Mouse (Mus musculus): Measurements from ENCODE around the gene Thap4.

The Thap4 gene

GRCm38 (mm10) chr1:93742910-93743309 lies 11.8 kb downstream of the Thap4 start:
- DNase-seq (ENCODE audit: low spot score), result no peak

- DNase-seq (ENCODE audit: low spot score), result no peak
Observed at GRCm38 (mm10) chr1:93741987-93742386, 12.7 kb downstream of the Thap4 start.

DNA sequence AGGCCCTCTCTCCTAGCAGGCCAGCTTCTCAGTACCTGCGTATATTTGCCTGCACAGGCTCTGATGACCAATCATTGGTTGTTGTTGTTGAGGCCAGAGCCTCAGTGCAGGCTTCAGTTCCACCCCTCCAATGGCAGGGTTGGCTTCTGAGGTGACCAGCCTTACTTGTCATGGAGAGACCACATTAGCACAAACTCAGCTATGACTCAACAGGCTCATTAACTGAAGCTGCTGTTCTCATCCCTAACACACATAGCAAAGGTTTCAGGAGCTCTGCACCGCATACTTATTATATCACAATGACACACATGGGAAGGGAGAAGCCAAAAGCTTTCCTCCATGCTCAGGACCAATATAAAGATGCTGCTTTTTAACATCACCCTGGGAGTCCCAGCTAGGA lies 14.0 kb downstream of the Thap4 start:
- DNase-seq (ENCODE audit: low spot score), result no peak

DNA sequence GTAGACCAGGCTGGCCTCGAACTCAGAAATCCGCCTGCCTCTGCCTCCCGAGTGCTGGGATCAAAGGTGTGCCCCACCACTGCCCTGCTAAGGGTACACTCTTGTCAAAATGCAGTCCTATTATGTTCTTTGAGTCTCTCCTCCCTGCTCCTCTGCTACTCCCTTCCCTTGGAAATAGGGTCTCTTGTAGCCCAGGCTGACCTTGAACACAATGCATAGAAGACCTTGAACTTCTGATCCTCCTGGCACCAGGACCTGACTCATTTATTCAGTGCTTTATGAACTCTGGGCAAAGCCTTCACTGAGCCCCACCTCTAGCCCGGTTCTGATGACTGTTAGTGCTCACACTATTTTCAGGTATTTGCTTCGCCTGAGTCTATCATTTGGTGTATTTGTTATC lies 17.0 kb downstream of the Thap4 start:
- no peak for DNase-seq (ENCODE audit: low spot score)

GRCm38 (mm10) chr1:93735859-93736258 lies 18.8 kb downstream of the Thap4 start:
- DNase-seq (ENCODE audit: low spot score), result no peak

- no peak for DNase-seq (ENCODE audit: low spot score)
Observed at GRCm38 (mm10) chr1:93731880-93732281, 22.8 kb downstream of the Thap4 start.

- no peak for DNase-seq (ENCODE audit: low spot score)
Observed at GRCm38 (mm10) chr1:93731103-93731502, 23.6 kb downstream of the Thap4 start.

- DNase-seq (ENCODE audit: low spot score), result peak; percentile 67
Observed at GRCm38 (mm10) chr1:93726974-93727373, 27.7 kb downstream of the Thap4 start.

DNA sequence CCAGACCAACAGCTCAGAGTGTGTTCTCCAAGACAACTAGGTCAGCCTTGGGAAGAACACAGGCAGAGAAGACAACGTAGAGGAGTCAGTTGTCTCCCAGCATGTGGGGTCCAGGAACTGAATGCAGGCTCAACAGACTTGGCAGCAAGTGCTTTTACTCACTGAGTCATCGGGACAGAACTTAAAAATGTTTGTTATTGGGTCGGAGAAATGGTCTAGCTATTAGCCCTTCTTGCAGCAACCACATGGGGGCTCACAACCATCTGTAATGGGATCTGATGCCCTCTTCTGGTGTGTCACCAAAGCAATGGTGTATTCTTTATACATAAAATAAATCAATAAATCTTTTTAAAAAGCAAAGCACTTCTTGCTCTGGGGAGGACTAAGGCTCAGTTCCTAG lies 28.5 kb downstream of the Thap4 start:
- no peak for DNase-seq (ENCODE audit: low spot score)

DNA sequence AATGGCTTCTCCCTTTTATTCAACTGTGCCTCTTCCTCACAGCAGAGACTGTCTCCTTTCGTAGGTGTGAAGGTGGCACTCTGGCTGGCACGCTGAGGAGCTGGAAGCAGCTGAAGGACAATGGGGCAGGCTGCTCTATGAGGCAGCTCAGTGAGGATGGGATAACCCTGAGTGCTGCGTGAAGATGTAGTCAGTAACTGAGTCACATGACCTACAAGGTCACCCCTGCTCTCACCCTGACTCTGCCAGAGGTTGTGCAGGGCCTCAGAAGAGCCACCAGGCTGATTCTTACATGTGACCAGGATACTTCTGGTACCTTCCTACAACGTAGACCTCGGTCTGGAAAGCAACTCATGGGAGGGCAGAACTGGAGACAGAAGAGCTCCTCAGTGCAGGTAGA lies 29.0 kb downstream of the Thap4 start:
- no peak for DNase-seq (ENCODE audit: low spot score)

DNA sequence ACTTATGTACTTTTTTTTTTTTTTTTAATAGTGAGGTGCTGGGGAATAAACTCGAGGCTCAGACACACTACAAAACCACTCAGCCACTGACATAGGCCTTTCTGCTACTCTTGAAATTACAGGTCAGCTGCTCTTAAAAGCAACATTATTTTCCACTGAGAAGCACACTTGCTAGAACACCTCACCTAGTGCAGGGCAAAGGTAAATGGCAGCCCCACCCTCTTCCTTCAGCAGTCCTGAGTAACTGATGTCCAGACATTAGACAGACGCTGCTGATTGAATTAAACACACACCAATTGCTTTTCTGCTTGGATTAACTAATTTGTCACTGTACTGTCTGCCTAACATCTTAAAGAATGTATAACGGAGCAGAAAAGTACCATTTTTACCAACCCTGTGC lies 30.0 kb downstream of the Thap4 start:
- no peak for DNase-seq (ENCODE audit: low spot score)

DNA sequence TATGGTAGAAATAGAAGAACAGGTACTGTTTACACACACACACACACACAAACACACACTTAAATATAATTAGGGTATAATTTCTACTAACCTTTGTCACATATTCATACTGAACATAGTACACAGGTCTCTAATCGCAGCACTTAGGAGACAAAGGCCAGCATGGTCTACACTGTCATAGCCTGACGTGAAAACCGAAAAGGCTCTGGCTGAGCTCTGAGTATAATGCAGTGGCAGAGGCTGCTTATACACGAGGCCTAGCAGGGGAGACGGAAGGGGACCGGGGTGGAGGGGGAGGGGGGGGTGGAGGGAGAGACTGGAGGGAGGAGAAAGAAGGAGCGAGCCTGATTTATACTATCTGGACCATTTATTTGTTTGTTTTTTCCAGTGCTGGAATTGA lies 33.1 kb downstream of the Thap4 start:
- no peak for DNase-seq (ENCODE audit: low spot score)

DNA sequence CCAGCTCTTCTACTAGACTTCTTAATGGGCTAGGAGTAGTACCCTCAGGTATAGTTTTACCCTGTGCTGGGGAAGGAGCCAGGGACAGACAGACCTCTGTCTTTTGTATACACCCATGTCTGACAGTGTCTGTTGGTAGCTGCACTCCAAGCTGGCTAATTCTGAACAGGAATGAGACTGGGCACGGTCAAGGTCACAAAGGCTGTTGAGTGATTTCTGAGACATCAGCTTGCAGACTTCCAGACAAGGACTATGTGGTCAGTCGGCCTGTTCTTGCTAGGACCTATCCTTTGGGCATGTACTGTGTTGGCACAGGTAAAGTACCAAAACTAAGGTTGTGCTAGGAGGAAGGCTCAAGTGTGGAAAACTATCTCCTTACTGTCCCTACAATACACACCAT lies 38.5 kb downstream of the Thap4 start:
- DNase-seq (ENCODE audit: low spot score), result no peak

DNA sequence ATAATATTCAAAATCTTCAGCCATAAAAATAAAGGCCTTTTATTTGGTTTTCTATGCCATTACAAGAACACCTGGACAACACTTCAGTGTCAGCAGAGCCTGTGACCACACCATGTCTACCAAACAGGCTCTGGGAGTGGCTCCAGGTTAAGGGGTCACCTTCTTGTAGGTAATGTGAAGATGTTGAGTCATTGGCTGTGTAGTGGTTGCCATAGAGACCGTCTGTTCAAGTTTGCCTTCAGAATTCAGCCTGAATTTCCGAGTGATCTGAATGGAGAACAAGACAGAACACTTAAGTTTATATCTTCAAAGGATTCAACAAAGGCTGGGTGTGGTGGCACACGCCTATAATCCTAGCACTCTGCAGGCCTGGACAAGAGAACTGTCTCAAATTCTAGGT lies 49.3 kb downstream of the Thap4 start:
- no peak for DNase-seq (ENCODE audit: low spot score)

DNA sequence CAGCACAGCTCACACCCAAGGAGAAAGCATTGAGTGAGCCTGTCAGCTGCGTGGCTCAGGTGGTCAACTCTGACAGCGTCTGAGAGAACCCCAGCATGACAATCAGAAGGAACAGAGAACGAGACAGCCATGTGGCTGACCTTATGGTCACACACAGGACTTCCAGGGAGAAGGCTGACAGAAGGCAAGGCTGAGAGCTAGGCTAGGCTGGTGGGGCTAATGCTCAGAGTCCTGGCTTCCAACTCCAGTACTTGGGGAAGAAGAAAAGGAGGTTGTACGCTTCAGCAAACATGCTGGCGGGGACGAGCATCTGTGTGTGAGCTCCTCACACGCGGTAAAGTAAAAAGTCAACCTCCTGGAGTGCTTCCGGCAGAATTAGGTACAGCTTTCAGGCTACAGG lies 50.3 kb downstream of the Thap4 start:
- no peak for DNase-seq (ENCODE audit: low spot score)

DNA sequence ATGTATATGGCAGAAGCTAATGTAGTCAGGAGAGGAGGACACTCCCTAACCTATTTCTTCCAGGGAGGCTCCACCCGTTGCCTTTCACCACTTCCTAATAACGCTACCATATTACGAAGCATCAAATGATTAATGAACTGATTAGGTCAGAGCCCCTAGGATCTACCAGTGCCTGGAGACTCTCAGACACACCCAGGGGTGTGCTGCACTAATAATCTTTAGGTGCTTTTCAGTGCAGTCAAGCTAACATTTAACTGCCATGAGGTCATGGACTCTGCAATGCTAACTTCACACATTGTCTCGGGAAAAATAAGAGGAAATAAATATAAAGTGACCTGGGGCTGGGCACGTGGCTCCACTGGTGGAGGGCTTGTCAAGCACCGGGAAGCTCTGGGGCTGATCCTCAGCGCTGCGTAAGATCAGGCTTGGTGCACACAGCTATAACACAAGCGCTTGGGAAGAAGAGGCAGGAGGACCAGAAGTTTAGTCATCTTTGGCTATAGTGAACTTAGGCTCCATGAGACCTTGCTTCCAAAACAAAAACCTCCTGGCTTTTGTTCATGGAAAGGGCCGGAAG lies 51.1 kb downstream of the Thap4 start:
- DNase-seq (ENCODE audit: low spot score), result no peak

GRCm38 (mm10) chr1:93702106-93702505 lies 52.6 kb downstream of the Thap4 start:
- no peak for DNase-seq (ENCODE audit: low spot score)

DNA sequence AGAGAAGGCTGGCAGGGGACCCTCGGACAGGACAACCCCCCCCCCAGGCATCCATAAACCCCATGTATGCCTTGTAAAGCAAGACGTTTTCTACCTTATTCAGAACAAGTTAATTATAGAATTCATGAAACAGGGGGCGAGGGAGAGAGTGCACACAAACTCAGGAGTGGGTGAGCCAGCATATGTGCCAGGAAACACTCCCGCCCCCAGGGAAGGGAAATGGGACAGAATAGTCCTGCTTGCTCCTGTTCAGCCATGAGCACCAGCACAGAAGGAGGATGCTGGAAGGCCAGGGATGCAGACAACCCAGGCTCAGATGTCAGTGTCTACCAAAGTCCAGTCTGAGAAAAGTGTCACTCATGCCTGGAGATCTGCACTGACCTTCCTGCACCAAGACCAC lies 55.5 kb downstream of the Thap4 start:
- no peak for DNase-seq (ENCODE audit: low spot score)

DNA sequence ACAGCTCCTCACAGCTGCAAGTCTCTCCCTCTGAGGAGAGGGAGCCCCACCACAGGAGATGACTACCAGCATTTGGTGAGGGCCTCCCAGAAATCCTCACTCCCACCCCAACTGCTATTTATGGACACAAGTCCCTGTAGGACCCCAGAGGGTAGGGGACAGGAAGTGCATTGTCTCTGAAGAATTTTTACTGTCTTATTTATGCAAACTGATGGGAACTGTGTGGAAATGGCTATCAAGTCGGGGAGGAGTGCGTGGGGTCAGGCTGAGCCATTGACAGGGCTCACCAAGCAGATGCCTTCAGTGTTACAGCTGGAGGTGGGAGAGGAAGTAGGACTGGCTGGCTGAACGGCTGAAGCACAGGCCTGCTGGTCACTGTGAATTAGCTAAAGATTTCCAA lies 57.3 kb downstream of the Thap4 start:
- DNase-seq (ENCODE audit: low spot score), result no peak

GRCm38 (mm10) chr1:93694966-93695365 lies 59.7 kb downstream of the Thap4 start:
- peak; percentile 56 for DNase-seq (ENCODE audit: low spot score)

DNA sequence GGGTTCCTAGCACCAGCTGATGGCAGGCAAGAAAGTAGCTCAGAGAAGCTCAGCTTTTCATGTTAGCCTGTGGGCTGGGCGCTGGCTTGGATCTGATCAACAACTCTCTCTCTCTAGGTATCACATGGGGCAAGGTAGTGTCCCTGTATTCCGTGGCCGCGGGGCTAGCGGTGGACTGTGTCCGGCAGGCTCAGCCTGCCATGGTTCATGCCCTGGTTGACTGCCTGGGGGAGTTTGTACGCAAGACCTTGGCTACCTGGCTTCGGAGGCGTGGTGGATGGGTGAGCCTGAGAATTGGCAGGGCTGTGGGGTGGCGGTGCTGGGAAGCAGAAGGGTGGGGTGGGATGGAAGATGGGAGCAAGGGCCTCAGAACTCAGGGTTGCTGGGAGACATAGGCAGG lies 60.7 kb downstream of the Thap4 start:
- DNase-seq (ENCODE audit: low spot score), result no peak

- no peak for DNase-seq (ENCODE audit: low spot score)
Observed at GRCm38 (mm10) chr1:93693502-93693901, 61.2 kb downstream of the Thap4 start.

GRCm38 (mm10) chr1:93692773-93693172 lies 61.9 kb downstream of the Thap4 start:
- no peak for DNase-seq (ENCODE audit: low spot score)

- DNase-seq (ENCODE audit: low spot score), result no peak
Observed at GRCm38 (mm10) chr1:93691786-93692357, 62.8 kb downstream of the Thap4 start.

DNA sequence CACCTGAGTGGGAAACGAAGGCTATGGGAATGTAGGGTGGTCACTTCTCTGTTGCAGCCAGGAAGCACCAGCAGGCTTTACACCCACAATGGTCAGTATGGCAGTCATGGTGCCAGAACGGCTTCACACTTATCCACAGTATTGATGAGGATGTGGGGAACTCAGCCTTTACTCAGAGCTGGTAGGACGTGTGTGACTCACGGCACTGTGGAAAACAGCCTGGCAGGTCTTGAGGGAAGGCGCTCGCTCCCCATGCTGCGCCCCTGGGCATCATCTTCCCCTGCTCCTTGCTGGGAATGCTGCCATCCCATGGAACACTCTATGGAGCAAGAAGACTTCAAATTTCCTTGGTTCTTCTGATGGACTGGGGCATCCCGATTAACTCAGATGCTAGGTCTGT lies 63.6 kb downstream of the Thap4 start:
- no peak for DNase-seq (ENCODE audit: low spot score)
